Mouse (Mus musculus): ENCODE measurements around the gene Crtap.
"Not testable (repeated sequence)": the region's sequence is repeated elsewhere in the genome, so short reads cannot be mapped to it uniquely, and the experiment has no call there.

Crtap gene

DNA sequence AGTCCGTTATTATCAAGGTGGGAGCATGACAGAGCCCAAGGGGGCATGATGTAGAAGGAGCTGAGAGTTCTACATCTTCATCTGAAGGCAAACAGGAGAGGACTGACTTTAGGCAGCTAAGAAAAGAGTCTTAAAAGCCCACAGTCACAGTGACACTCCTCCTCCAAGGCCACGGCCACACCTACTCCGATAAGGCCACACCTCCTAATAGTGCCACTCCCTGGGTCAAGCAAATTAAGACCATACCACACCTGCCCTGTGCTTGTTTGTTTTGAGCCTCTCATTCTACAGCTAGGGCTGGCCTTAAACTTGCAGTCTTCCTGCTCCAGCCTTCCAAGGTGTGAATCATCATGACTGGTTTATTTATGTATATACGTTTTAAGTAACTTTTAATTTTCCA lies 4.8 kb upstream of the Crtap start:
- DNase-seq (ENCODE audit: low read depth, low spot score), result no peak

DNA sequence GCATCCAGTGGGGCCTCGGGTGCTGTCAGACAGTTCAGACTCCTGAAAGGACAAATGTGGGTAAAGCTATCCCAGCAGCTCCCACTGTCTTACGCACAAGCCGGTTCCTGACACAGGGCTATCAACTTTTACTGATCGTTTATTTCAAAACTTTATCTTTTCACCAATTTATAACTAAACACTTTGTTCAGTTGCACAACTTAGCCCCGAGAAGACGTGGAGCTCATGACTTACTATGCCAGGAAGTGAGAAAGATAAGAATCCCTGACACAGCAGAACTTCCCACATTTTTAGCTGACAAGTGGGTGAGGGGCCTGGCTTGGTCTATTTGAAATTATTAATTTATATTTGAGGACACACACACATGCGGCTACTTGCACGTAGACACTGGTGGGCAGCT lies 4.2 kb upstream of the Crtap start:
- DNase-seq (ENCODE audit: low read depth, low spot score), result no peak

DNA sequence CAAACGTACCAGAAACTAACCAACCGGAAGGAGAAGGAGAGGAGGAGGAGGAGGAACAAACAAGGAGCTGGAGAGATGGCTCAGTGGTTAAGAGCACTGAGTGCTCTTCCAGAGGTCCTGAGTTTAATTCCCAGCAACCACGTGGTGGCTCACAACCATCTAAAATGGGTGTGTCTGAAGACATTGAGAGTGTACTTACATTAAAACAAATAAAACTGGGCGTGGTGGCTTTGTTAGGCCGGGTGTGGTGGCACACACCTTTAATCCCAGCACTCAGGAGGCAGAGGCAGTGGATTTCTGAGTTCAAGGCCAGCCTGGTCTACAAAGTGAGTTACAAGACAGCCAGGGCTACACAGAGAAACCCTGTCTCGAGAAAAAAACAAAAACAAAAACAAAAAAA lies 3.7 kb upstream of the Crtap start:
- not testable (repeated sequence) for DNase-seq (ENCODE audit: low read depth, low spot score)

DNA sequence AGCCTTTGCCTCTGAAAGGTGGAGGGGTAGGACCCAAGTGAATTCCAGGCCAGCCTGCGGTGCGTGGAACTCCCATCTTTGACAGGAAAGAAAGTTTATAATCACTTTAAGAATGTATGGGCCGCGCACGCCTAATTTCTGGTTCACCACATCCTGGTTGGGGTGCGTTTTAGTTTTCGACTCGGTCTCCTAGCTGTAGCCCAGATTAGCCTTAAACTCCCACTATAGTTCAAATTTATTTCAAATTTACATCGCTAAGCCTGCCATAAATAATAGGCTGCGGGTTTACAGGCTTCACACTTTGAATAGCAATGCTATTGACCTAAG lies 237 bp upstream of the Crtap start:
- DNase-seq (ENCODE audit: low read depth, low spot score), result no peak

DNA sequence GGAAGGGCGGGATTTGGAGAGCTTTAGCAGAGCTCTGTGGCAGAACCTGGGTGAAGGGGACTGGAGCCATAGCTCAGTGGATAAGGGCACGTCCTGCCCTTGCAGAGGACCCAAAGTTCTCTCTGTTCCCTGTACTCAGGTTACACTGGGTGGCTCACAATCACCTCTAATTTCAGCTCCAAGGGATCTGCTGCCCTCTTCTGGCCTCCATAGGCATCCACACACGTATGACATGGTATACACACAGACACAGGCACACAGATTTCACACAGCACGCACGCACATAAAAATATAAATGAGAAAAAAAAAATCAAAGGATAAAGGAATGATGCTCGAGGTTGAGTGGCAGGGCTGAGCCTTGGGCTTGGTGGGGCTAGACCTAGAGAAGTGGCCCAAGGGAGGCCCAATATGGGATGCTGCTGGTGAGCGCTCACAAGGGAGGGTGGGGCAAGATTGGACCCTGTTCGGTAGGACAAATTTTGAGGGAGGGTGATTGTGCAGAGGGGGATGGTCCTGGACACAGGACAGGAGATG lies 1.0 kb downstream of the Crtap start:
- no peak for DNase-seq (ENCODE audit: low read depth, low spot score)

DNA sequence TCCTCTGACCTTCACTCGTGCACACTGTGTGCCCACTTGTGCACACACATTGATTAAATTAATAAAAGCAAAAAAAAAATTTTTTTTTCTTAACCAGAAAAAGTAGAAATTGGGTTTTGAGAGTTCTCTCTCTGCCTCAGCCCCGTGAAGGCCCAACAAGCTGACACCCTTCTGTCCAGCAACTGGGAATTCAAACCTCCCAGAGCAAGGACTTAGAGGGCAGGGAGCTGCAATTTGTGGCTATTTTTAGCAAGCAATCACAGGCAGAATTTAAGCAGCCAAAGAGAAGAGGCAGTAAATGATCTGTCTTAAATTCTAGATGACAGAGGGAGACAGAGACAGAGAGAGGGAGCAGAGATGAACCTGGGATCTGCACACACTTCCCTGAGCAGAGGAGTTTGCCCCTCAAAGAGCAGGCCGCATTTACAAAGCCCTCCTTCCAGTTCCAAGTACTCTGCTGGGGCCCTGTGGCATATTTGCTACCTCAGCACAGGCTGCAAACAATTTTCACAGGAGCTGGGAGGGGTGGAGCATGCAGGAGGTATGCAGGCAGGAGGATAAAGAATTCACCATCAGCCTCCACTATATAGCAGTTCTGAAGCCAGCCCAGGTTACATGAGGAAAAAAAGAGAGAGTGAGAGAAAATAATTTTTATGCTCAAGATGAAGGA lies 1.6 kb downstream of the Crtap start:
- no peak for DNase-seq (ENCODE audit: low read depth, low spot score)

DNA sequence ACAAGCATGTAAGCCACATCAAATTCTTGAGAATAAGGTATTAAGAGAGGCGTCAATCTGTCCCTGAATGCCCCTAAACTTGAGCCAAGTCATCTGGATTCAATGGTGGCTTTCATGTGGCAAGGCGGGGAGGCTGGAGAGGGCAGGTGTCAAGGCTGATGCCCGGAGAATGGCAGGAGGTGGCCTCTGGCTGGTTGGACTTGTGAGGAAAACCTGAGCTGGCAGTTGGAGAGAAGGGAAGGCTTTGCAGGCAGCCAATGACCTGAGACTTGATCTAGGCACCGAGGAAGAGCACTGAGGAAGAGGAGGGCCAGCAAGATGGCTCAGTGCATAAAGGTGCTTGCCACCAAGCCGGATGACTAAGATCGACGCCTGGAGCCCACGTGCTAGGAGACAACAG lies 2.2 kb downstream of the Crtap start:
- DNase-seq (ENCODE audit: low read depth, low spot score), result no peak

DNA sequence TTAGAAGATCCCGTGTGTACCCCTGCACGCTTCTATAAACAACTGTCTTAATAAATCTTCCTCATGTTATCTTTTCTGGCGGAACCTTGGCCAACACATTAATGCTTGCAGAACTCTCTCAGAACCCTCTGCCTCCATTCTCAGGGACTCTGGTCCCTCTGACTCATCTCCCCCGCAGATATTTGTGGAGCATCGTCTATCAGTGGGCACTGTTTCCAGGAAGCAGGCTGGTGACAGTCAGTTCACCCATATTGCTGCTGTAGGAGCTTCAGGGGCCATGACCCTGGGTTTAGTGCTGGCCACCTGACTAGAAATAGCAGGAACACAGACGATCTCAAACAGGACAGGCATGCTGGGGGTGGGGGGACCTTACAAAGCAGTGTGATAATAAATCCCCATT lies 3.4 kb downstream of the Crtap start:
- DNase-seq (ENCODE audit: low read depth, low spot score), result no peak

DNA sequence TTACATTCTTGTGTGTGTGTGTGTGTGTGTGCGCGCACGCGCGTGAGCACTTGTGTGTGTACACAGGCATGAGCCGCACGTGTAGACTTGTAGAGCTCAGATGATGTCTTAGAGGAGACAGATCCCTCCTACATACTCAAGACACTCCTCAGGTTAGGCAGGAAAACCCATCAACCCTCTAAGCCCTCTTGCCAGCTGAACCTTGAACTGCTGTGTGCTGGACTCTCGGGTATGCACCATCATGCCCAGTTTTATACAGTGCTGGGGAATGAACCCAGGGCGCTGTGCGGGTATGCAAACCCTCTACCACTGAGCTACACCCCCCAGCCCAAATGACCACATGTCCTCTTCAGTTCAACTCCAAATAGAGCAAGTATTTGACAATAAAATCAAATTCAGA lies 5.3 kb downstream of the Crtap start:
- no peak for DNase-seq (ENCODE audit: low read depth, low spot score)

DNA sequence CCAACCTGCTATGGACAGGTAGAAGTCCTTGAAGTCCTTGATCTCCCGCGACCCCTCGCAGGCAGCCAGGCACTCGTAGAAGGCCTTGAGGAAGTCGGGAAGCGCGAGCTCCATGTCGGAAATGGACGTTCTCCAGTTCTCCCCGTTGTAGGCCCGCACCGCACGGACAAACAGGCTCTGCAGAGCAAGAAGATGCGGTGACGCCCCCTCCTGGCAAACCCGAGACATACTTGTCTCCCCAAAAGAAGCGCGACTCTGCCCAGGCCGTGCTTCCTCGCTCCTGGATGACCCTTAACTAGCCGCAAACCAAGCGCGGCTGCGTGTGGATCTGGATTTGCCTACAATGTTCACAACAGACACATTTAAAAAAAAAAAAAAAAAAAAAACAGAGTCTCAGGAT lies 5.8 kb downstream of the Crtap start:
- no peak for DNase-seq (ENCODE audit: low read depth, low spot score)

DNA sequence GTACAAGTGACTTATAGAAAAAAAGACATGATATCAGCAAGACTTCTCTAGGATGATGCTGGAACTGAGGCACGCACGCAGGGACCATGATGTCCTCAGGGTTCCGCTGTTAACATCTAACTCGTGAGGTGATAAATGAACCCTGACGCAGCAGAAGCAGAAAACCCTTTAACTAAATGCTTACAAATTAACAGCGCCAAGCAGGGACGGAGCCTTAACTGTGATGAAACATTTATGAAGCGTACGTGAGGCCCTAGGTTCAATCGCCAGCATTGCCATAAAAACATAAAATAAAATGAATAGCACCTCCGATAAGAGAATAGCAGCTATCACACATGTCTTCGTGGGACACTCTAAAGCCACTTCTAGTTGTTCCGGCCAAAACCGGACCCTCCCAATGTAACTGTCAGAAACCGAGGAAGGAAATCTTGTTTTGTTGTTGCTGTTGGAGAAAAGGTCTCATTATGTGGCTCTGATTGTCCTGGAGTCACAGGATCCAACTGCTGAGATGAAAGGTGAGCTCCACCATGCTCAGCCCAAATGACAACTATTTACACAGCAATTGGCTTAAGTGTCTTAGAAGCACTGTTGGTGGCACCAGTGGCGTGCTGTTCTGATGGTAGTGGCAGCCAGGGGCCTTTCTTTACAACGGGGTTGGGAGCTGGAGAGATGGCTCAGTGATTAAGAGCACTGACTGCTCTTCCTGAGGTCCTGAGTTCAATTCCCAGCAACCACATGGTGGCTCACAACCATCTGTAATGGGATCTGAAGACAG lies 7.4 kb downstream of the Crtap start:
- no peak for DNase-seq (ENCODE audit: low read depth, low spot score)

DNA sequence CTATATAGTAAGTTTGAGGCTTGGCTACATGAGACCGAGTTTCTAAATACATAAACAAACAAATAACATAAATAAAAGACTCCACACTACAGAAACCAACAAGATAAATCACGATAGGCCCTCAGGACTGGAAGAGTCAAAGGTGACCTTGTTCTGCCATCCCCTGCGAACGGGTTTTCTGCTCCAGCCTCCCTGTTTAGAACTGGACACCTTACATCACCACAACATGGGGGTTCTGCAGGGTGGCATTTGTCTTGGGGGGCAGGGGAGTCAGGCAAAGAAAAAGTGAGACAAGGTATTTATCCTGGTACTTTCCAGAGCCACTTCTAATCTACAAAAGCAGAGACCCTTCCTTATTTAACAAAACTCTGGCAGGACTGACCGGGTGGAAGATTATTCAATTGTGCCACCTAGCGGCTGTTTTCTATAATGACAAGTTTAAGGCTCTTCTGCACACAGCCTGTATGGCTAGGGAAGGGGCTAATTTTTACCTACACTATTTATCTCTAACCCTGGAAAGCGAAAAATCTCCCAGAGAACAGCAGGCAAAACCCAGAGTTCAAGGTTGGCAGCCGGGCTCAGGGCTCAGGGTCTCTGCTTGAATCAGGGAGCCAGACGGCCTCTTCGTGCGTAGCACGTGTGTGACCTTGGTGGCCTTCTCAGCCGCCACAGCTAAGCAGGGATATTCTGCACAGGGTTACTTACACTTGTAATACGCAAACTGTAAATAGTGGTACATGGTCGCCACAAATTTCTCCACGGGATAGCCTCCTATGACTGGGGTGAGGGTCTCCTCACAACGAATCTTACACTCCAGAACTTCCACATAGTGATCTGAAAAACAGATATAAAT lies 9.4 kb downstream of the Crtap start:
- no peak for DNase-seq (ENCODE audit: low read depth, low spot score)

DNA sequence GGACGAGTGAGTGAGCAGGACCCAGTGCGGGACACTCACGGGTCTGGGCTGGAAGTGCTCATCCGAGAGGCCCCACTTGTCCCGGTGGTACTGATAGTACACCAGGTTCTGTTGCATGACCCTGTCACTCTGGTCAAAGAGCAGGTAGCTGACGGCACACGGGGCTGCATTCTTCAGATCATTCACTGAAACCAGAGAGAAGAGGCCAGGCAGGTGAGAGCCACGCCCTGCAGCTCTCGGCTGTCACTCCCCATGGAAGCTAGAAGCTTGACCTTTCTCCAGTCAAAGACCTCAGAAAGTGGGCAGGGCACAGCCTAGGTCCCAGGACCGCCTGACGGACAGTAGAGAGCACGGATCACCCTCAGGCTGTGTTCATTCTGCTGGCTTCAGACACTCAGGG lies 10.6 kb downstream of the Crtap start:
- no peak for DNase-seq (ENCODE audit: low read depth, low spot score)

DNA sequence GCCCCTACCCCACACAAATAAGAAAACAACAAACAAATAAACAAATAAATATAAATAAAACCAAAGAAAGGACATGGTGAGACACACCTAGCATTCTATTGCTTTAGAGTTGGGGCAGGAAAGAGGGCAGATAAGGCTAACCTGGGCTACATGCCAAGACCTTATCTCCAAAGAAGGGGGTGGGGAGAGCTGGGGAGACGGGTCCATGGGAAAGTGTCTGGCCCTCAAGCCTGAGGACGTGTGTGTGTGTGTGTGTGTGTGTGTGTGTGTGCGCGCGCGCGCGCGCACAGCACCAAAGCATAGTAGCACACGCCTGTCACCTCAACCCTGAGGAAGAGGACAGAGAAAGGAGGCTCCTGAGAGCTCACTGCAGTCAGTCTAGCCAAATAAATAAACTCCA lies 13.3 kb downstream of the Crtap start:
- no peak for DNase-seq (ENCODE audit: low read depth, low spot score)

DNA sequence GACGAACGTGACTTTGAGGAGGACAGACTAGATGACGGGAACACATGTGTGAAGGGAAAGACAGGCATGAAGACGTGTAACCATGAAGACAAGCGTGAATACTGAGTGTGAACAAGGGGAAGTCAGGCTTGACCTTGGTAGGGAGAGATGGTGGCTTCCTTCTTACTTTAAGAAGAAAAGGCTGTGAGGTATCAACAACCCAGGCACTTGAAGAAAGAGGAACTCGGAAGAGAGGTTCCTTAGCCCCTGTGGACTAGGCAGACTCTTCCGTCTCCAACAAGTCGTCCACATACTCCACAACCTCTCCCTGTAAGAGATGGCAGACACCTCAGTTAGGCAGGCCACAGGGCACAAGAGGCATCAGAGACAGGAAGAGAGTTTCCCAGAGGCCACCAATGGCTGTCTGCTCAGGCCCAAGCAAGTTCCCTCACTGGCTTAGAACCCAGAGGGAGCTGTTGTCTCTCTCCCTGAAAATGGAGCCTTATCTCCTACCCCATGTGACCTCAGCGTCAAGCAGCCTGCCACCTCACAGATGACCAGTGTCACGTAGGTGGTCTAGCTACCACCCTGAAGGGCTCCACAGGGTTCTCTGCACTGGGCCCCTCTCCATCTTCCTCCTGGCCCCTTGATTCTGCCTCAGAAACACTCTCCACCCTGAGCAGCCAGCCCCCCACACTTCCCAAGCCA lies 15.1 kb downstream of the Crtap start:
- DNase-seq (ENCODE audit: low read depth, low spot score), result no peak

DNA sequence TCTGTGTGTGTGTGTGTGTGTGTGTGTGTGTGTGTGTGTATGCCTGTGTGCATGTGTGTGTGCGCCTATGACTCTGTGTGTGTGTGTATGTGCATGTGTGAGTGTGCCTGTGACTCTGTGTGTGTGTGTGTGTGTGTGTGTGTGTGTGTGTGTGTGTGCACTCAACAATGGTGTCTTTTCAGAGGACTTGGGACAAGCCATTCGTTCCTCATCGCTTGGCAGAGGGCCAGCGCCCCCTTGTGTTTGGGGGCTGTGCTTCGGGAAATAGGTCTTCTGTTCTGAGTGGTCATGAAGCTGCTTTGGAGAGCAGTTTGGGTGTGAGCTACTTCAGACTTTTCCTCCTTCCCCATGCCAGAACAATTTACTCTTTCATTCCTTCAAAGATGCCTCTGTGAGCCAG lies 18.8 kb downstream of the Crtap start:
- DNase-seq (ENCODE audit: low read depth, low spot score), result not testable (repeated sequence)

DNA sequence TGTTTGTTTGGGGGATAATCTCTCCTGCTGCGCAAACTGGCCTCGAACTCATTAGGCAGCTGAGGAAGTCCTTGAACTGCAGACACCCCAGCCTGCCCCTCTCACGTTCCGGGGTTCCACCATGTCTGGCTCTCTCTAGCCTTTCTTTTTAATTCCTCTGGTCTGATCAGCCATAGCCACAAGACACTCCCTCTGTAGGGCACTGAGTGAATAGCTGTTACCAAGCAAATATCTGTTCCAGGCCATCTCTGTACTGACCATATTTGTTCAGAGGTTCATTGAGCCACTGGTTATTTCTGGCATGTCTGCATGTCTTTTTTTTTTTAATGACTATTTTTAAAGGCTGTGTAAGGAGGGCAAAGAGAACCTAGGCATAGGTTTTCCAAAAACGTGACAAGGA lies 21.1 kb downstream of the Crtap start:
- DNase-seq (ENCODE audit: low read depth, low spot score), result not testable (repeated sequence)

DNA sequence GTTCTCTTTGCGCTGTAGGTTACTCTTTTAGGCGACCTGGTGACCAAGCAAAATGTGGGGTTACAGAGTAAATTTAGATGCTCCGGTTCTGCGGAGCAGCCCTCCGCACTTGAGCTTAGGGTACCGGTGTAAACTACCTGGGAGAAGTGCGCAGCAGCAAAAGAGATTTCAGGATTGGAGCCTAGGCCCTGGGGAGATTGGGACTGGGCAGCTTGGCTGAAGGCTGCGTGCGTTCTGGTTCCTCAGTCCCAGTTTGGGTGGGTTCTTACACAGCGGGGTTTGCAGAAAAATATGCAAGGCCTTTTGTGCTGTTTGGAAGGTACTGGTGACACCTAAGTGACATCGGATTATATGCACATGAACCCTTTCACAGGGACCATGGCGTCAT lies 22.0 kb downstream of the Crtap start:
- DNase-seq (ENCODE audit: low read depth, low spot score), result no peak

DNA sequence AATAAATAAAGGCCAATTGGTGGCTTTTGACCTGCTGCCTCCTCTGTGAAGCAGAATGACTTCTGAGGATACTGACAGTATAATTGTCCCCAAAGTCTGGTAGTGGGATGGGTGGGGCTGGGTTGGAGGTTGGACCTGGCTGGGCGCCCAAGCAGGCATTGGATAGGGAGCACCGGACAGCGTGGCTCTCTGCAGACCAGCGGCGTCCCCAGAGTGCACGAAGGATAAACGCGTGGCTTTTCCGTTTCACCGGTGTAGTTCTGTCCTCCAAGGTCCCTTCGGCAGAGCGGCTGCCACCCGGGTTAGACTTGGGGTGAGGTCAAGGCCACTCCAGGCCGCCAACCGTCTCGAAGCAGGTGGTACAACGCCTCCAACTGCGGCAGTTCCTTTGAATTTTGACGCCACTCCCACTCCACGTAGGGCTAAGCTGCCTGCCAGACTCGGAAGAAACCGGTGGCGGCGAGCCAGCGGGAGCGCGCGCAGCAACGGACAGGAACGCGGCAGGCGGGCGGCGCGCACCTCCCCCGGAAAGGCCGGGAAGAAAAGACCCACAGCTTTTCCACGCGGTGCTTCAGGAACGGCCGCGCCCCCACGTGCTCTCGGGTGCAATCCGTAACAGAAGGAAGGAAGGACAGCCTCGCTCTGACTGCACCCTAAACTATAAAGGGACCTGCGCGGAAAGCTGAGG lies 22.5 kb downstream of the Crtap start:
- peak; percentile 42 for DNase-seq (ENCODE audit: low read depth, low spot score)

DNA sequence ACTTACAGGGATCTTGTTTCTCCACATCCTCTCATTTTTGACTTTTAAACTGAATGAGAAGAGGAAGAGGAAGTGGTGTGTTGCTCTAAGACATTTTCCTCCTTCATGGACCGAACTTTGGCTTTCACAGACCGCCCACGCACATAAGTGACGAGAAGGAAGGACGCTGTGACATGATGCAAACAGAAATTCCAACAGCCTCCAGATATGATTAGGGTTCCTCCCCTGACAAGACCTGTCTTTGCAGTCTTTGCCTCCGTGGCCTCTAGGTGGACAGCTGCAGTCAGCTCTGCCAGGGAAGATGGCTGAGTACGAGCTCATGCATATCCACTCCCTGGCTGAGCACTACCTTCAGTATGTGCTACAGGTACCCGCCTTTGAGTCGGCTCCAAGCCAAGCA lies 60.6 kb downstream of the Crtap start, which contains the start of gene Bcl2a1c:
Bcl2a1c (plus strand) TSS at position 281 of the 400 bp plus-strand sequence.
- not testable (repeated sequence) for DNase-seq (ENCODE audit: low read depth, low spot score)

DNA sequence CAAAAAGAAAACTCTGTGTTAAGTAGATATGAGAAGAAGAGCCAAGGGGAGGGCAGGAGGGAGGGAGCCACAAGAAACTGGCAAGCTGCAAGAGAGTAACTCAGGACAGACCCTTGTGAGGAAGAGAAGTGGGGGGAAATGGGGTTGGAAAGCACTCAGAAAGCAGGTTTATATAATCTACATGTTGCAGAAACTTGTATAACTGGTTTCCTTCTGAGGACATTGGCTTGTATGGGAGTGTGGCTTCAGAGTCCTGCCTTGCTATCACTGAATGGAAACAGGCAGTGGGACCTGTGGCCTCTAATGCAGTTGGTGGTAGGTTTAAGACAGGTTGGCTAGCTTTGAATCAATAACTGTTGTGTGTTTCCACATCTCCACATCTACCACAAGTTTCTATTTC lies 62.1 kb downstream of the Crtap start:
- not testable (repeated sequence) for DNase-seq (ENCODE audit: low read depth, low spot score)
